Mouse (Mus musculus) bone marrow, adult 2 months (tissue): ENCODE data around the gene Ube2a.

Experiments
- CTCF ChIP-seq: fragments of 200-500 bp; IDR thresholded peaks from 2 replicates; pipeline ENCODE4 v1.5.1; 2011; ENCODE audit warnings: low read length, control low read depth; ENCODE audit not compliant: control insufficient read depth, insufficient read depth
- POLR2A ChIP-seq: fragments of 200-500 bp; IDR thresholded peaks from 2 replicates; pipeline ENCODE4 v1.6.1; 2011; ENCODE audit warnings: low read depth, mild to moderate bottlenecking, control low read depth, low read length, borderline replicate concordance; ENCODE audit not compliant: control insufficient read depth

DNA sequence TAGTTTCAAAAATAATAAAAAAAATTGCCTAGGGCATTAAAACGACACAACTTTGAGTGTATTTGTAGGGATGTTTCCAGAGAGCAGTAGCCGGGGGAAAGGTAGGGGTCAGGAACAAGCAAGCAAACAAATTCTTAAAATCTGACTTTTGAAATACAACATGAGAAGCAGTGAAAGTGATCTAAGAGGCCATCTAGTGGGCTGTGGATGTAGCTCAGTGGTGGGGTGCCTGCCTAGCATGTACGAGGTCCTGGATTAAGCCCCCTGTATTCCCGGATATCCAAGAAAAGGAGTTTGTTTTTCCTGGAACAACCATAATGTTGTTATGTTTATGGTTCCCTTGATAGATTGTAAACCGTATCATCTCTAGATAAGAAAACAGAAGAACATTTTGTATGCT is 32.8 kb downstream of the Ube2a start:
- TF ChIP-seq POLR2A (no peak), CTCF (no peak)
